In the genomic region with DNA sequence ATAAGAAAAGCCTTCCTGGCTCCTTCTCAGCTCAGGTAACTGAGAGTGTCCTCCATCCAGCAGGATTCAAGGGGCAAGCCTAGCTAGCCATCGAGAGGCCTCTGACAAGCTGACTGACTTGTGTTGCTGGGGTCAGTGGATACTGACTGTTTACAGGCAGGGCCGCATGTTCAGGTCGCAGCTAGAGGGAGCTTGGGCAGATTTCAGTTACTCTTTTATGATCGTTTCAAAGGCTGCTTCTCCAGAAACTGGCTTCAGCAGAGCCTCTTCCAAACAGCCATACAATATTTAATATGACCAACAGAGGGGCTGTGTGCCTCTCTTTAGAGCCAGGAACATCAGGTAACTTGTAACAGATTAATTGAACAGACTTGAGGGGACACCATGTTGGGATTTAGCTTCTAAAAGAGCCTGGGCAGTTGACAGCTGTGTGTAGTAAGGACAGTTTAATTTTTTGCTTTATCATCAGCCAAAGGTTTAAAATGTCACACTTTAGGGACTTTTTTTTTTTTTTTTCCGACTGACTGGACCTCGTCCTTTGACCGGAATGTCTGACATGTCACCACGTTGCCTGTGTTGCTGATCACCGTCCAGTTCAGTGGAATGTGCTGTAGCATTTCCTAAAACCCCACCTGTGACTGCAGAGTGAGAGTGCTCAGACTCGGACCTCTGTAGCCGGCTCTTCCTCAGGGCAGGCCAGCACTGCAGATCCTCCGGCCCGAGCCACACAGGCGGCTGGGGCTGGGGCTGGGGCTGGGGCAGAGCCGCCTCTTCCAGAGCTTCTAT, we compare ENCODE assay signal across 14 mouse cellular contexts. TPM values are rescaled to one million over a fixed set of nuclear protein-coding genes. Genes with fewer than 3 reads are reported as not detected.
A peak's percentile ranks its signal among the peaks of the same experiment; 100 is the strongest.
DNase-seq lines count a peak whose midpoint lies in the region; ATAC-seq and TF ChIP-seq lines count a peak whose summit lies in the region.
"Had no signal": no experiment of that assay in that cellular context is flagged by ENCODE, and none has a peak within 500 bp of the region (broad histone marks: within the 10 kb centered on the region; RNA-seq: fewer than 3 reads in every experiment).

No protein-coding gene starts in this region.

- H3K27ac ChIP-seq in gastrocnemius, adult 2 months: peak overlapping the region; percentile 49
- no peak overlapping the region for H3K27ac ChIP-seq in left cerebral cortex, adult 2 months
- peak overlapping the region; percentile 18 for H3K27ac ChIP-seq in heart, postnatal 0 days (ENCODE audit: low read depth)
- H3K27ac ChIP-seq in liver, postnatal 0 days (ENCODE audit: low read depth): peak overlapping the region; percentile 84
- H3K27ac ChIP-seq: hindbrain, embryonic 14.5 days; lung, embryonic 15.5 days had no signal

- no peak for DNase-seq in gastrocnemius, adult 2 months
- no peak for DNase-seq in gastrocnemius, adult 8-10 months (ENCODE audit: low spot score in 2 of 2)
- DNase-seq in left cerebral cortex, adult 2 months (ENCODE audit: extremely low spot score in 1 of 2, low spot score in 2 of 2): no peak
- no peak for DNase-seq in left cerebral cortex, adult 18-20 months (ENCODE audit: low spot score in 2 of 2)
- no peak for DNase-seq in heart, postnatal 0 days (ENCODE audit: low spot score)
- no peak for DNase-seq in liver, postnatal 0 days
- DNase-seq in layer of hippocampus, postnatal 36 days: no peak
- DNase-seq in embryo, embryonic 10 days (ENCODE audit: low spot score): no peak
- DNase-seq: adrenal gland, postnatal 10 days; cerebellum, adult 11 months; right cerebral cortex, postnatal 4 days had no signal

- H3K36me3 ChIP-seq in heart, postnatal 0 days (replicated peaks; ENCODE audit: control insufficient read depth, insufficient read depth, low read length): peaks cover 45% of the 10 kb centered on the region
- peaks cover 45% of the 10 kb centered on the region for H3K36me3 ChIP-seq in liver, postnatal 0 days (replicated peaks; ENCODE audit: insufficient read depth, low read length)

- ATAC-seq in heart, postnatal 0 days (ENCODE audit: insufficient read depth, low read depth): 0 out of 2 replicates have a peak, but pooled peaks have one; percentile 34
- ATAC-seq in liver, postnatal 0 days: peak; percentile 40

- no peaks in the 10 kb centered on the region for H3K27me3 ChIP-seq in heart, postnatal 0 days (ENCODE audit: control insufficient read depth, insufficient read depth, low read length)
- no peaks in the 10 kb centered on the region for H3K27me3 ChIP-seq in liver, postnatal 0 days (ENCODE audit: insufficient read depth, low read length)
- H3K27me3 ChIP-seq: lung, embryonic 15.5 days had no signal

- H3K4me1 ChIP-seq in heart, postnatal 0 days (ENCODE audit: control insufficient read depth, insufficient read depth): peaks cover 8% of the 10 kb centered on the region; the same call in 1 of the 2 replicates
- peaks cover 15% of the 10 kb centered on the region for H3K4me1 ChIP-seq in liver, postnatal 0 days (ENCODE audit: insufficient read depth)

- intact Hi-C loops in gastrocnemius, adult 2 months (cut with DNase I): no loop called here
- intact Hi-C loops in left cerebral cortex, adult 2 months (cut with DNase I): no loop called here

- WGBS in heart, postnatal 0 days: 36% methylated on average over 15 of the region's 15 CpGs
- WGBS in liver, postnatal 0 days (ENCODE audit: insufficient replicate concordance): 65% methylated on average over 15 of the region's 15 CpGs

- H3K9me3 ChIP-seq in heart, postnatal 0 days (replicated peaks; ENCODE audit: control insufficient read depth, low read length): no peaks in the 10 kb centered on the region
- no peaks in the 10 kb centered on the region for H3K9me3 ChIP-seq in liver, postnatal 0 days (ENCODE audit: low read length)
- H3K9me3 ChIP-seq: G1E; lung, embryonic 15.5 days had no signal

- peak; percentile 46 for TF ChIP-seq CTCF in gastrocnemius, adult 2 months (IDR thresholded peaks at IDR 0.05)
- peak; percentile 34 for TF ChIP-seq CTCF in left cerebral cortex, adult 2 months (IDR thresholded peaks at IDR 0.05)
- peak; percentile 39 for TF ChIP-seq CTCF in heart, postnatal 0 days (IDR thresholded peaks at IDR 0.05; ENCODE audit: low read depth)
- TF ChIP-seq CTCF in liver, postnatal 0 days (IDR thresholded peaks at IDR 0.05; ENCODE audit: low read depth): peak; percentile 37

- no peak for TF ChIP-seq EP300 in heart, postnatal 0 days (IDR thresholded peaks at IDR 0.05; ENCODE audit: low read depth)
- TF ChIP-seq EP300 in liver, postnatal 0 days (IDR thresholded peaks at IDR 0.05; ENCODE audit: low read depth): peak; percentile 67; the same call in 1 of the 2 replicates

- no peak overlapping the region; the same call in 1 of the 2 replicates for H3K9ac ChIP-seq in heart, postnatal 0 days (replicated peaks; ENCODE audit: low read depth, low read length)
- no peak overlapping the region for H3K9ac ChIP-seq in liver, postnatal 0 days (replicated peaks)
- H3K9ac ChIP-seq: hindbrain, embryonic 14.5 days; lung, embryonic 15.5 days had no signal

- 0 out of 2 replicates have a peak overlapping the region, but pooled peaks have one; percentile 7 for H3K4me2 ChIP-seq in heart, postnatal 0 days (ENCODE audit: low read depth, low read length)
- H3K4me2 ChIP-seq in liver, postnatal 0 days (ENCODE audit: low read depth, low read length): no peak overlapping the region
- H3K4me2 ChIP-seq: hindbrain, embryonic 14.5 days; lung, embryonic 15.5 days had no signal

- H3K4me3 ChIP-seq in gastrocnemius, adult 2 months: no peak overlapping the region
- H3K4me3 ChIP-seq in left cerebral cortex, adult 2 months: no peak overlapping the region
- H3K4me3 ChIP-seq in heart, postnatal 0 days (ENCODE audit: low read depth, low read length): no peak overlapping the region
- H3K4me3 ChIP-seq in liver, postnatal 0 days (ENCODE audit: low read depth, low read length): no peak overlapping the region
- H3K4me3 ChIP-seq: lung, embryonic 15.5 days had no signal

RNA-seq across cellular contexts. Expression of a gene that starts 24.8 kb away (rescaled TPM):
- total RNA-seq in gastrocnemius, adult 2 months (2021): 100 to 1,000 TPM in 1 of 2 experiments, 10 to 100 TPM in 1; 94.6 to 117 TPM
- total RNA-seq in gastrocnemius, adult 8-10 months (2022): 100 to 1,000 TPM in 1 of 4 experiments, 10 to 100 TPM in 3; 82.6 to 108 (median 88.6) TPM
- 100 to 1,000 TPM; 248 to 251 TPM for total RNA-seq in left cerebral cortex, adult 2 months (2021)
- total RNA-seq in left cerebral cortex, adult 18-20 months (2021): 100 to 1,000 TPM; 215 to 226 TPM
- 41.2 and 53.7 TPM in 2 replicates for total RNA-seq in heart, postnatal 0 days (2014; rRNA removed; ENCODE audit: low replicate concordance)
- polyA plus RNA-seq in heart, postnatal 0 days (2015; fragmentation: Nextera tagmentation; extraction: Ambion mirVana): 36.8 and 41.7 TPM in 2 replicates
- 31.6 and 42.8 TPM in 2 replicates for polyA plus RNA-seq in liver, postnatal 0 days (2015; fragmentation: Nextera tagmentation; extraction: Ambion mirVana)
- total RNA-seq in layer of hippocampus, postnatal 36 days (2021): 100 to 1,000 TPM; 184 to 240 TPM

RNA-seq across cellular contexts. Expression of a gene that starts 25.9 kb away (rescaled TPM):
- 10 to 100 TPM; 31.5 to 35.5 TPM for total RNA-seq in gastrocnemius, adult 2 months (2021)
- 10 to 100 TPM; 32.5 to 36.5 (median 34.7) TPM for total RNA-seq in gastrocnemius, adult 8-10 months (2022)
- 10 to 100 TPM; 67.3 to 68.0 TPM for total RNA-seq in left cerebral cortex, adult 2 months (2021)
- 10 to 100 TPM; 65.2 to 67.6 TPM for total RNA-seq in left cerebral cortex, adult 18-20 months (2021)
- total RNA-seq in heart, postnatal 0 days (2014; rRNA removed; ENCODE audit: low replicate concordance): 32.9 and 38.0 TPM in 2 replicates
- polyA plus RNA-seq in heart, postnatal 0 days (2015; fragmentation: Nextera tagmentation; extraction: Ambion mirVana): 20.7 and 23.2 TPM in 2 replicates
- polyA plus RNA-seq in liver, postnatal 0 days (2015; fragmentation: Nextera tagmentation; extraction: Ambion mirVana): 37.9 and 41.0 TPM in 2 replicates
- total RNA-seq in layer of hippocampus, postnatal 36 days (2021): 10 to 100 TPM; 63.6 to 65.5 TPM

RNA-seq across cellular contexts. Expression of a gene that starts 26.0 kb away (rescaled TPM):
- total RNA-seq in gastrocnemius, adult 2 months (2021): 10 to 100 TPM in 1 of 2 experiments, 1 to 10 TPM in 1; 9.1 to 14.9 TPM
- 10 to 100 TPM; 12.7 to 14.7 (median 13.5) TPM for total RNA-seq in gastrocnemius, adult 8-10 months (2022)
- 1 to 10 TPM; 5.0 to 5.3 TPM for total RNA-seq in left cerebral cortex, adult 2 months (2021)
- total RNA-seq in left cerebral cortex, adult 18-20 months (2021): 1 to 10 TPM; 4.5 to 5.3 TPM
- 3.7 and 6.1 TPM in 2 replicates for total RNA-seq in heart, postnatal 0 days (2014; rRNA removed; ENCODE audit: low replicate concordance)
- polyA plus RNA-seq in heart, postnatal 0 days (2015; fragmentation: Nextera tagmentation; extraction: Ambion mirVana): 1.8 and 2.2 TPM in 2 replicates
- 5.9 and 6.5 TPM in 2 replicates for polyA plus RNA-seq in liver, postnatal 0 days (2015; fragmentation: Nextera tagmentation; extraction: Ambion mirVana)
- total RNA-seq in layer of hippocampus, postnatal 36 days (2021): 1 to 10 TPM; 3.7 to 4.1 TPM
